Mouse (Mus musculus) heart, embryonic 15.5 days (tissue): ENCODE measurements around the gene Spata32. TPM values are rescaled to one million over a fixed set of nuclear protein-coding genes. Genes with fewer than 3 reads are reported as not detected.

Experiments
- ATAC-seq: fragments of 200-750 bp; cut with Nextera tagmentation; replicated peaks from 2 replicates; pipeline ENCODE4 v1.8.0; 2017; ENCODE audit warnings: low read depth, moderate TSS enrichment; ENCODE audit not compliant: insufficient number of reproducible peaks, insufficient read depth, low FRiP score
- H3K27ac ChIP-seq: fragments of 300-500 bp; sonication (generic); 2 replicates; pipeline ENCODE4 v1.5.1; 2015; ENCODE audit warnings: mild to moderate bottlenecking, inconsistent platforms
- H3K27me3 ChIP-seq: fragments of 300-500 bp; sonication (generic); 2 replicates; pipeline ENCODE4 v1.6.1; 2015; ENCODE audit warnings: inconsistent platforms
- H3K36me3 ChIP-seq: fragments of 300-500 bp; sonication (generic); 2 replicates; pipeline ENCODE4 v1.6.1; 2015; ENCODE audit warnings: mild to moderate bottlenecking, inconsistent platforms
- H3K4me1 ChIP-seq: fragments of 300-500 bp; sonication (generic); replicated peaks from 2 replicates; pipeline ENCODE4 v1.6.1; 2015; ENCODE audit warnings: inconsistent platforms
- H3K4me2 ChIP-seq: fragments of 300-500 bp; sonication (generic); 2 replicates; pipeline ENCODE4 v1.6.1; 2015; ENCODE audit warnings: inconsistent platforms, mild to moderate bottlenecking, moderate library complexity
- H3K4me3 ChIP-seq: fragments of 300-500 bp; sonication (generic); 2 replicates; pipeline ENCODE4 v1.5.1; 2015; ENCODE audit warnings: mild to moderate bottlenecking, inconsistent platforms
- H3K9ac ChIP-seq: fragments of 300-500 bp; sonication (generic); 2 replicates; pipeline ENCODE4 v1.6.1; 2015; ENCODE audit warnings: mild to moderate bottlenecking, inconsistent platforms
- H3K9me3 ChIP-seq: fragments of 300-500 bp; sonication (generic); replicated peaks from 2 replicates; pipeline ENCODE4 v1.6.1; 2016; ENCODE audit warnings: inconsistent platforms
- WGBS: fragments of 180-500 bp; shearing (Covaris S2); methylation state at CpG from one replicate; pipeline ENCODE4 v1.1.7; 2015; ENCODE audit warnings: mixed read lengths; 5-methylcytosine and 5-hydroxymethylcytosine counted together
- polyA plus RNA-seq: library from polyadenylated mRNA; unstranded; fragments of >200 nt; fragmentation: Nextera tagmentation; extraction: Ambion mirVana; gene quantifications from 2 replicates; pipeline ENCODE4 v1.2.1, GENCODE M21; 2015

Spata32 gene
- polyA plus RNA-seq, 1 experiment from 2014 or later = not detected

DNA sequence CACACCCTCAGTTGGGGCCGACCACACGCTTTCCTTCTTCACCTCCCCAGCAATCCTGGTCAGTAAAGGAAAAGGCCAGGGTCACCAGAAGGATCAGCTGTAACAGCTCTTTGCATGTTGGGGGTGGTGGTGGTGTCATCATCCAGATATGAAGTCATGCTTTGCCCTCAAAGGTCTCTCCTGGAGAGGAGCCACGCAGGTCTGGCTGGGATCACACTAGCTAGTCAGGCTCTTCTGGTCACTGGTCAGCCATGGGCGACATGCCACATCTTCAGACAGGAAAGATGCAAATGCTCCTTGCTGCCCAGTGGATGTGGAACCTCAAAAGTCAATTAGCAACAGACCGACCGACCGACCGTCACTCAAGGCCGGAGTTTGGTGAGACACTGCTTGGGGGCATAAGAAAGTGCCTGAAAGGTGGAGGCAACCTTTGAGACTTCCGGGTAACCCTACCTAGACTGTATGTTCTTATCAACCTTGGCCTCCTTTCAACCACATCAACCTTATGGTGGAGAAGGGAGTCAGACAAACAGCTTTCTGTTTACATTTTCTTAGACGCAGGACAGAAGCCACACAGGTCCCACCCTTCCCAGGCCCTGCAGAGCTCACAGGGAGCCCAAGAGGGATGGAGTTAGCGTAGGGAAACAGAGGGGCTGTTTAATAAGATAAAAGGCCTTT is 42.4 kb upstream of the Spata32 start:
- Histone ChIP-seq H3K4me3 (no peak overlapping the region), H3K4me2 (no peak overlapping the region), H3K4me1 (peaks cover 22% of the 10 kb centered on the region), H3K9ac (no peak overlapping the region), H3K36me3 (no peaks in the 10 kb centered on the region), H3K27me3 (no peaks in the 10 kb centered on the region), H3K9me3 (no peaks in the 10 kb centered on the region), H3K27ac (no peak overlapping the region)
- 73% methylated on average over 12 of the region's 12 CpGs for WGBS
- no peak for ATAC-seq

DNA sequence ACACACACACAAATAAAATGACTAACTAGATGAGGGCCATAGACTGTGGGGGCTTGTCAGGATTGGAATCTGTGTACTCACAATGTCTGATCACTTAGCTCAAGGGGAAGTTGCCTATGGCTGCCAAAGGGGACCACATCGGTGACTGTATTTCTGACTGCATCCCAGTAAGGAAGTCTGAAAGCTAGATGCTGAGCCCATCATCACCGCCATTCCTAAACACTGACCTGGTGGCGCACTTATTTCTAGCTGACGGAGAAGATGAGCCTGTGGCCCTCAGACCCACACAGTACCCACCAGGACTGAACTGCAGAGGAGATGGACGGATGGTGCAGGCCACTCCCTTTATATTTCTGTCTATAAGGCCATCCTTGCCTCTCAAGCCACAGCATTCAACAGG is 41.8 kb upstream of the Spata32 start:
- no peaks in the 10 kb centered on the region for H3K9me3 ChIP-seq
- no peak overlapping the region for H3K9ac ChIP-seq
- ATAC-seq = no peak
- H3K27ac ChIP-seq = no peak overlapping the region
- H3K36me3 ChIP-seq = no peaks in the 10 kb centered on the region
- peaks cover 22% of the 10 kb centered on the region for H3K4me1 ChIP-seq
- no peak overlapping the region for H3K4me2 ChIP-seq
- H3K4me3 ChIP-seq = no peak overlapping the region
- WGBS = 92% methylated on average over 5 of the region's 5 CpGs
- no peaks in the 10 kb centered on the region for H3K27me3 ChIP-seq

DNA sequence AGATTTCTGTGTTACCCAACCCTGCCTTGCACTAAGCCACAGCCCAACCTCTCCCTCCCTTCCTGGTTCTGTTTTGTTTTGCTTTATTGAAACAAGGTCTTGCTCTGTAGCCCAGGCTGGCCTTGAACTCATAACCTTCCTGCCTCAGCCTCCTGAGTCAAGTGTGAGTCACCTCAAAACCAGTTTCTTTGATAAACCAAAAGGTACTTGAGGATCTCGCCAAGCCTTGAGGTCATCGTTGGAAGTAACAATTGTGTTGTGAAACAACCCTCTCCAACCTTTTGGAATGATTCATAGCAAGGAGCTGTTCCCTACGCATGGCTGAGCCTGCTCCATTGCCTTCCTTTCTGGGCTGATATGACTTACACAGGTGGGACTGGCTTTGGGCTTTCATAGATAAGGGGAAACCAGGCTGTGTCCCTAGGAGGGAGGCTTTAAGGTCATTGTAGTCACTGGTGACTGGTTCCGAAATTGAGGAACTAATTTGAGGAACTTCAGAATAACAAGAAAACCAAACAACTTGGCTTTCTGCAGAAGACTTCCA is 39.8 kb upstream of the Spata32 start:
- Histone ChIP-seq H3K36me3 (no peaks in the 10 kb centered on the region), H3K27me3 (no peaks in the 10 kb centered on the region), H3K9me3 (no peaks in the 10 kb centered on the region), H3K27ac (no peak overlapping the region), H3K9ac (no peak overlapping the region), H3K4me3 (no peak overlapping the region), H3K4me1 (peaks cover 15% of the 10 kb centered on the region), H3K4me2 (no peak overlapping the region)
- ATAC-seq = no peak
- WGBS = 82% methylated on average over 4 of the region's 4 CpGs

GRCm38 (mm10) chr11:103253605-103254004 is 35.4 kb upstream of the Spata32 start:
- no peak for ATAC-seq
- Histone ChIP-seq H3K9me3 (no peaks in the 10 kb centered on the region), H3K27ac (no peak overlapping the region; the same call in 1 of the 2 replicates), H3K4me2 (no peak overlapping the region), H3K4me1 (peaks cover 16% of the 10 kb centered on the region), H3K36me3 (no peaks in the 10 kb centered on the region), H3K4me3 (no peak overlapping the region), H3K27me3 (no peaks in the 10 kb centered on the region), H3K9ac (no peak overlapping the region)
- WGBS = 83% methylated on average over 5 of the region's 5 CpGs

DNA sequence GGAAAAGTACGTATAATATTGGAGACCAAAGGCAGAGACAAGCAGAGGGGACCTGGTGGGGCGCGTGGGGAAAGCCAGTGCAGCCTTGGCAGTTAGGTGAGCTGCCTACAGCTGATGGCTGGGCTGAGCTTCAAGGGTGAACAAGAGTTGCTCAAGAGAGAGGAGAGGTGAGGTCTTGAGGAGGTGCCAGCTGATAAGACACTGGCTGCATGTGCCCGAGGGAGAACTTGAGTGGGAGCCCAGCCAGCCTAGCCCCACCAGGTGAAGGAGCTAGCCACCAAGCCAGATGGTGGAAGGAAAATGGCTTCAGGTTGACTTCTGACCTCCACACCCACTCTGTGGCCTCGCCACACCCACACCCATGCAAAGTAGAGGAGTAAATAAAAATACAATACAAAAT is 34.1 kb upstream of the Spata32 start:
- Histone ChIP-seq H3K27ac (no peak overlapping the region), H3K4me2 (no peak overlapping the region), H3K27me3 (no peaks in the 10 kb centered on the region), H3K4me3 (no peak overlapping the region), H3K9ac (no peak overlapping the region), H3K4me1 (peaks cover 27% of the 10 kb centered on the region), H3K9me3 (no peaks in the 10 kb centered on the region), H3K36me3 (no peaks in the 10 kb centered on the region)
- no peak for ATAC-seq
- 66% methylated on average over 5 of the region's 5 CpGs for WGBS

DNA sequence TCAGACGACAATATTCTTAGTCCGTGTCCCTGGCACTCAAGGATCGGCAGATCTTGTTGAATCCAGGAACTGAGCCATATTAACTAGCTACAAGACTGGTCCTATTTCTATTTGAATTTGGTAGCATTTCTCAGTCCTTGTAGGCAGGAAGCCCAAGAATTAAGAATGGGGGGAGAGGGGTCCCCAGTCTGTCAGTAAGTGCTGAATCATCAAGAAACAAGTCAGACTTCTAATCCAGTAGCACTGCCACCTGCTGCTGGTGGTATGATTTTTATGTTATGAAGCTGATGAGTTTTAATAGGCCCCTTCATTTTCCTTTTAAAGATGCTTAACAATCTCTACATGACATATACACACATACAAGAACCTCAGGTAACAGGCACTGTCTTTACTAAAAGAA is 32.1 kb upstream of the Spata32 start:
- Histone ChIP-seq H3K36me3 (no peaks in the 10 kb centered on the region), H3K27ac (no peak overlapping the region), H3K4me3 (no peak overlapping the region), H3K4me2 (no peak overlapping the region), H3K27me3 (no peaks in the 10 kb centered on the region), H3K4me1 (peaks cover 45% of the 10 kb centered on the region), H3K9ac (no peak overlapping the region), H3K9me3 (no peaks in the 10 kb centered on the region)
- WGBS = 84% methylated on average over 3 of the region's 3 CpGs
- ATAC-seq = no peak

- Histone ChIP-seq H3K9ac (no peak overlapping the region), H3K9me3 (no peaks in the 10 kb centered on the region), H3K4me3 (no peak overlapping the region), H3K27me3 (no peaks in the 10 kb centered on the region), H3K4me1 (peaks cover 54% of the 10 kb centered on the region), H3K4me2 (no peak overlapping the region), H3K36me3 (no peaks in the 10 kb centered on the region), H3K27ac (peak overlapping the region; percentile 47; the same call in 1 of the 2 replicates)
- no peak for ATAC-seq
- 64% methylated on average over 6 of the region's 6 CpGs for WGBS
Observed at GRCm38 (mm10) chr11:103249509-103249908, 31.3 kb upstream of the Spata32 start.

- WGBS = 67% methylated on average over 5 of the region's 5 CpGs
- H3K9me3 ChIP-seq = no peaks in the 10 kb centered on the region
- H3K9ac ChIP-seq = no peak overlapping the region
- H3K36me3 ChIP-seq = no peaks in the 10 kb centered on the region
- no peak for ATAC-seq
- H3K4me3 ChIP-seq = no peak overlapping the region
- H3K4me2 ChIP-seq = no peak overlapping the region
- H3K4me1 ChIP-seq = peaks cover 58% of the 10 kb centered on the region
- peak overlapping the region; percentile 47; the same call in 1 of the 2 replicates for H3K27ac ChIP-seq
- H3K27me3 ChIP-seq = no peaks in the 10 kb centered on the region
Observed at GRCm38 (mm10) chr11:103248837-103249236, 30.6 kb upstream of the Spata32 start.

DNA sequence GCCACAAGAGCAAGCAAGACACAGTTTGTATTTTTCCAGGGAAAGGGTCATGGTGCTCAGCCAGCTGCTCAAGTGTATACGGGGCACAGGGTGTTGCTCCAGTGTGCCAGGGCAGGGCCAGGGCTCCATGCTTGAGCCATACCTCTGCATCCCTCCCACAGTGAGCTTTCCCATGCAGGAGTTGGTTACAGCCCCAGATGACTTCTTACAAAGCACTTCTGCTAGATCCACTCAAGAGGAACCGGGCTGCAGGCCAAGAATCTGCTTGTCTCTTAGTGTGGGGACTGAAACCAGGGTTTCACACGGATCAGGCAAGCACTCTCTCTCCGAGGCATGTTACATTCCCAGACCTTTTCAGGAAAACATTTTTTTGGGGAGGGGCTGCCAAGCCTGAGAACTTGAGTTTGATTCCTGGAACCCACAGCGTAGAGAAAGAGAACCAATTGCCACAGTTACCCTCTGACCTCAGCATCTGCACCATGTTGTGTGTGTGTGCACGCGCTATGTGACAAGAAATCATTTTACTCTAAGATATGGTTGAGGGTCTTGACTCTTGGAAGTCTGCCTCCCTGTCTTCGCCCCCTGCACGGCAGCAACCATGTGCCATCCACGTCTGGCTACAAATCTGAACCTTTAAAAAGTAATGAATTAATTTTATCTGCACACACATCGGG is 29.4 kb upstream of the Spata32 start:
- peak; percentile 81 for ATAC-seq
- Histone ChIP-seq H3K4me1 (peaks cover 55% of the 10 kb centered on the region), H3K4me3 (no peak overlapping the region), H3K9me3 (no peaks in the 10 kb centered on the region), H3K36me3 (no peaks in the 10 kb centered on the region), H3K27me3 (no peaks in the 10 kb centered on the region), H3K27ac (peak overlapping the region; percentile 77), H3K4me2 (peak overlapping the region; percentile 12; the same call in 1 of the 2 replicates), H3K9ac (no peak overlapping the region)
- WGBS = 34% methylated on average over 11 of the region's 11 CpGs

GRCm38 (mm10) chr11:103246731-103247290 is 28.6 kb upstream of the Spata32 start:
- peaks cover 55% of the 10 kb centered on the region for H3K4me1 ChIP-seq
- H3K4me2 ChIP-seq = 0 out of 2 replicates have a peak overlapping the region, but pooled peaks have one; percentile 10
- peak overlapping the region; percentile 77 for H3K27ac ChIP-seq
- H3K27me3 ChIP-seq = no peaks in the 10 kb centered on the region
- H3K4me3 ChIP-seq = no peak overlapping the region
- WGBS = 31% methylated on average over 4 of the region's 4 CpGs
- no peak overlapping the region for H3K9ac ChIP-seq
- H3K9me3 ChIP-seq = no peaks in the 10 kb centered on the region
- no peak for ATAC-seq
- no peaks in the 10 kb centered on the region for H3K36me3 ChIP-seq

DNA sequence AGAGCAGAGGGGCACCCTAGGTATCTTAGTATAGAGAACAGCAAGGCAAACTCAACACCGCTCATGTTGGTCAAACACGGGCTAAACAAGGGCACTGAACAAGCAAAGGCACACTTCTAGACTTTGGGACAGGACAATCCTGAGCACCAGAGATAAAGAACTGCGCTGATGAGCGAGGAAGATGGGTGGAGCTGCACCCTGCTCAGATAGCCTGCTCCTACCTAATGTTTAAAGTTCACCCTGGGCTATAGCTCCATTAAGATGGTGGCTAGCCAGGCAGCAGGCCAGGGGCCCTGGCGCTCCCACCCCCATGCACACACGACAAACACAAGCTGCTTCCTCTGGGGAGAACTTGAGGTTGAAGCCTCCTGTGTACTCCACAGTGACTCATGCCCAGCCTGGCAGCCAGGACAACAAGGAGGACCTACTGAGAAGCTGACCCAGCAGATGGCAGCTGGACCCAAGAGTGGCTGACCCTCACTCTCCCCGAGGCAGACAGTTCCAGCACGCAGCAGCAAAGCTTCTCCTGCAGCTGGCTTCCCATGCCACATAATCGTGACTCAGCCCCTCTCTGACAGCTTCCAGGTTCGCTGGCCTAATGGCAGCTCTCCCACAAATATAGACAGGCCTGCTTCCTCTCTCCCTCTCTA is 28.0 kb upstream of the Spata32 start:
- no peaks in the 10 kb centered on the region for H3K27me3 ChIP-seq
- peak overlapping the region; percentile 77 for H3K27ac ChIP-seq
- H3K4me3 ChIP-seq = no peak overlapping the region
- no peaks in the 10 kb centered on the region for H3K36me3 ChIP-seq
- no peaks in the 10 kb centered on the region for H3K9me3 ChIP-seq
- 47% methylated on average over 10 of the region's 10 CpGs for WGBS
- H3K4me2 ChIP-seq = 0 out of 2 replicates have a peak overlapping the region, but pooled peaks have one; percentile 10
- H3K4me1 ChIP-seq = peaks cover 59% of the 10 kb centered on the region
- ATAC-seq = 0 out of 2 replicates have a peak, but pooled peaks have one; percentile 23
- no peak overlapping the region for H3K9ac ChIP-seq
